Mouse (Mus musculus): ENCODE measurements around the gene Tfpi.

GRCm38 (mm10) chr2:84525047-84525446 lies 48.5 kb upstream of the Tfpi start:
- TF ChIP-seq MAX (IDR thresholded peaks at IDR 0.05) (no peak), CTCF (IDR thresholded peaks at IDR 0.05; ENCODE audit: control insufficient read depth, insufficient read depth, insufficient read length) (no peak), USF1 (IDR thresholded peaks at IDR 0.05; ENCODE audit: low read depth) (no peak), MYOD1 (IDR thresholded peaks at IDR 0.05; ENCODE audit: control insufficient read depth, insufficient read length, low read depth) (no peak), CEBPB (IDR thresholded peaks at IDR 0.05; ENCODE audit: low read depth) (no peak), MYOG (IDR thresholded peaks at IDR 0.05; ENCODE audit: control insufficient read depth, extremely low read depth, insufficient read length) (no peak), FOSL1 (IDR thresholded peaks at IDR 0.05; ENCODE audit: insufficient read depth, low read length, poor library complexity, severe bottlenecking) (no peak)
